ENCODE assay signal across 7 mouse cellular contexts in genomic region chr4:44424831-44425704, GRCm38 (mm10).
DNase-seq lines count a peak whose midpoint lies in the region; ATAC-seq and TF ChIP-seq lines count a peak whose summit lies in the region.

No protein-coding gene starts in this region.

- TF ChIP-seq CTCF in left cerebral cortex, adult 2 months (IDR thresholded peaks at IDR 0.05) = no peak
- TF ChIP-seq CTCF in midbrain, postnatal 0 days (IDR thresholded peaks at IDR 0.05) = no peak

- H3K9ac ChIP-seq in hindbrain, embryonic 15.5 days = peak overlapping the region; percentile 47
- H3K9ac ChIP-seq in midbrain, postnatal 0 days (replicated peaks; ENCODE audit: low read length, poor library complexity, severe bottlenecking) = peak overlapping the region; percentile 51

- peaks cover 12% of the 10 kb centered on the region for H3K4me1 ChIP-seq in embryonic facial prominence, embryonic 10.5 days
- H3K4me1 ChIP-seq in hindbrain, embryonic 15.5 days (replicated peaks) = peaks cover 13% of the 10 kb centered on the region
- H3K4me1 ChIP-seq in midbrain, postnatal 0 days (ENCODE audit: insufficient read depth, low read length) = no peaks in the 10 kb centered on the region

- peak; percentile 63; the same call in 1 of the 2 replicates for ATAC-seq in hindbrain, embryonic 15.5 days (ENCODE audit: low FRiP score, low read depth)
- ATAC-seq in midbrain, postnatal 0 days (ENCODE audit: low FRiP score) = peak; percentile 20; the same call in 1 of the 2 replicates

- peak overlapping the region; percentile 92 for H3K4me2 ChIP-seq in hindbrain, embryonic 15.5 days
- peak overlapping the region; percentile 98 for H3K4me2 ChIP-seq in midbrain, postnatal 0 days (ENCODE audit: low read depth, low read length, poor library complexity, severe bottlenecking)

- intact Hi-C loops in left cerebral cortex, adult 2 months (cut with DNase I) = no loop called here

- no peak overlapping the region for H3K27ac ChIP-seq in left cerebral cortex, adult 2 months
- H3K27ac ChIP-seq in embryonic facial prominence, embryonic 10.5 days (replicated peaks) = no peak overlapping the region; the same call in 1 of the 2 replicates
- H3K27ac ChIP-seq in hindbrain, embryonic 15.5 days (replicated peaks) = no peak overlapping the region
- no peak overlapping the region for H3K27ac ChIP-seq in midbrain, postnatal 0 days (ENCODE audit: low read depth, low read length)

- peaks cover 90% of the 10 kb centered on the region for H3K27me3 ChIP-seq in embryonic facial prominence, embryonic 10.5 days (replicated peaks; ENCODE audit: low read depth, poor library complexity, severe bottlenecking)
- peaks cover 6% of the 10 kb centered on the region for H3K27me3 ChIP-seq in hindbrain, embryonic 15.5 days
- H3K27me3 ChIP-seq in midbrain, postnatal 0 days (ENCODE audit: insufficient read depth, low read length) = peaks cover 8% of the 10 kb centered on the region

- peak in 1 of 2 experiments; percentile 13 for DNase-seq in left cerebral cortex, adult 2 months (ENCODE audit: extremely low spot score in 1 of 2, low spot score in 2 of 2)
- DNase-seq in left cerebral cortex, adult 9 months (ENCODE audit: low spot score in 2 of 2) = no peak
- peak; percentile 60 for DNase-seq in embryonic facial prominence, embryonic 10.5 days (ENCODE audit: low spot score)
- peak; percentile 31 for DNase-seq in midbrain, postnatal 0 days (ENCODE audit: low spot score)
- DNase-seq in spleen, postnatal 36 days (ENCODE audit: low spot score in 2 of 2) = no peak
- DNase-seq in frontal cortex, adult 2 months (ENCODE audit: extremely low spot score in 1 of 2, low spot score in 1 of 2) = no peak

- under 1% methylated on average over 56 of the region's 56 CpGs for WGBS in embryonic facial prominence, embryonic 10.5 days
- under 1% methylated on average over 52 of the region's 56 CpGs for WGBS in hindbrain, embryonic 15.5 days
- under 1% methylated on average over 56 of the region's 56 CpGs for WGBS in midbrain, postnatal 0 days

- no peaks in the 10 kb centered on the region for H3K36me3 ChIP-seq in embryonic facial prominence, embryonic 10.5 days (replicated peaks)
- H3K36me3 ChIP-seq in hindbrain, embryonic 15.5 days = no peaks in the 10 kb centered on the region
- no peaks in the 10 kb centered on the region for H3K36me3 ChIP-seq in midbrain, postnatal 0 days (ENCODE audit: insufficient read depth, low read length)

- H3K9me3 ChIP-seq in embryonic facial prominence, embryonic 10.5 days = no peaks in the 10 kb centered on the region
- no peaks in the 10 kb centered on the region for H3K9me3 ChIP-seq in hindbrain, embryonic 15.5 days
- no peaks in the 10 kb centered on the region for H3K9me3 ChIP-seq in midbrain, postnatal 0 days (ENCODE audit: low read length)

- H3K4me3 ChIP-seq in left cerebral cortex, adult 2 months = peak overlapping the region; percentile 40
- peak overlapping the region; percentile 70 for H3K4me3 ChIP-seq in embryonic facial prominence, embryonic 10.5 days
- peak overlapping the region; percentile 48 for H3K4me3 ChIP-seq in hindbrain, embryonic 15.5 days
- peak overlapping the region; percentile 60 for H3K4me3 ChIP-seq in midbrain, postnatal 0 days (ENCODE audit: low read depth, low read length)

Comparison
In these comparisons a context has a peak if more than half of its experiments do, and no peak if none do; other contexts are left out.
1. DNase-seq: peak in embryonic facial prominence, embryonic 10.5 days (single experiment) and midbrain, postnatal 0 days (single experiment); none in left cerebral cortex, adult 9 months (0 of 2), spleen, postnatal 36 days (0 of 2) and frontal cortex, adult 2 months (0 of 2).
2. Peak in every context shown above with its lines, with median percentiles within 50 percentile points of each other: H3K4me3 ChIP-seq.